Comparison of ENCODE assay signal across 9 mouse cellular contexts in the genomic region with DNA sequence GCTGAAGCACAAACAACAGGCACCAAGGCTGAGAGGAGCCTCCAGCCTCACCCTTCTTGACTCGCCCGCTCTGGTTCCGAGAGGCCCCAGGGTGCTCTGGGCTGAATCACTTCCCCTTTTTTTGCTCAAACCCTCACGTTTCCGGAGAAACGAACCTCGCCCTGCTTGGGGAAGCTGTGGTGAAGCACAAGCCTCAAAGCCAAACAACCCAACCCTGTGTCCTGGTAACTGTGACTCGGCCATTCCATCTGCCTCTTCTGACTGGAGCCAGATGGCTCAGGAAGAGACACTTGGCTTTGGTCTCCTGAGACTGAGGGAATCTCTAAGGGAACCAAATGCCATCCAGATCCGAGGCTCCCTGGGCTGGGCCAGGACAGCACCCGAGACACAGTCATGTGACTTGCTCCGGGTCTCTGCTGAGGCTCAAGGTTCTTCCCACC. TPM values are rescaled to one million over a fixed set of nuclear protein-coding genes. Genes with fewer than 3 reads are reported as not detected.
A peak's percentile ranks its signal among the peaks of the same experiment; 100 is the strongest.
DNase-seq lines count a peak whose midpoint lies in the region; ATAC-seq and TF ChIP-seq lines count a peak whose summit lies in the region.
"Had no signal": no experiment of that assay in that cellular context is flagged by ENCODE, and none has a peak within 500 bp of the region (broad histone marks: within the 10 kb centered on the region; RNA-seq: fewer than 3 reads in every experiment).

No protein-coding gene starts in this region.

- H3K27me3 ChIP-seq in hindbrain, postnatal 0 days (ENCODE audit: insufficient read depth, low read length): no peaks in the 10 kb centered on the region
- H3K27me3 ChIP-seq: neural tube, embryonic 13.5 days had no signal

- no peak for TF ChIP-seq CTCF in hindbrain, postnatal 0 days (IDR thresholded peaks at IDR 0.05; ENCODE audit: low read depth)

- H3K36me3 ChIP-seq in macrophage (ENCODE audit: inconsistent target): peaks cover 51% of the 10 kb centered on the region
- peaks cover 32% of the 10 kb centered on the region for H3K36me3 ChIP-seq in hindbrain, postnatal 0 days (ENCODE audit: insufficient read depth, low read length)

- H3K4me2 ChIP-seq in hindbrain, postnatal 0 days (ENCODE audit: low read depth, low read length): no peak overlapping the region
- H3K4me2 ChIP-seq: neural tube, embryonic 13.5 days had no signal

- 0% methylated on average over 11 of the region's 11 CpGs for WGBS in macrophage (ENCODE audit: missing documents)
- WGBS in hindbrain, postnatal 0 days: 74% methylated on average over 11 of the region's 11 CpGs

- peak overlapping the region; percentile 98 for H3K27ac ChIP-seq in macrophage
- no peak overlapping the region for H3K27ac ChIP-seq in hindbrain, postnatal 0 days
- H3K27ac ChIP-seq: neural tube, embryonic 13.5 days had no signal

- H3K4me3 ChIP-seq in macrophage (ENCODE audit: inconsistent target): no peak overlapping the region
- H3K4me3 ChIP-seq in hindbrain, postnatal 0 days (ENCODE audit: low read length): no peak overlapping the region
- H3K4me3 ChIP-seq: neural tube, embryonic 13.5 days had no signal

- ATAC-seq in hindbrain, postnatal 0 days: no peak

- DNase-seq in urinary bladder, postnatal 25 days (ENCODE audit: low spot score): peak; percentile 39
- no peak for DNase-seq in urinary bladder, postnatal 4 days (ENCODE audit: low spot score in 2 of 2)
- DNase-seq in brain, adult 2 months (ENCODE audit: low read depth, low spot score): peak; percentile 96
- DNase-seq in induced T-regulatory cell, adult 2 months (ENCODE audit: low read depth): peak; percentile 85
- DNase-seq in thymus, postnatal 10 days (ENCODE audit: low spot score in 2 of 2): peak; percentile 39 to 41
- no peak for DNase-seq in hindbrain, postnatal 0 days (ENCODE audit: low spot score)
- DNase-seq in kidney, adult 18-20 months: no peak

- H3K4me1 ChIP-seq in hindbrain, postnatal 0 days (ENCODE audit: insufficient read depth, low read length): no peaks in the 10 kb centered on the region

- no peaks in the 10 kb centered on the region for H3K9me3 ChIP-seq in hindbrain, postnatal 0 days (ENCODE audit: low read length)
- H3K9me3 ChIP-seq: neural tube, embryonic 13.5 days had no signal

- peaks cover 28% of the 10 kb centered on the region; the same call in 1 of the 2 replicates for H3K79me2 ChIP-seq in macrophage (ENCODE audit: inconsistent target)

- H3K9ac ChIP-seq in hindbrain, postnatal 0 days (replicated peaks; ENCODE audit: low read length): no peak overlapping the region
- H3K9ac ChIP-seq: neural tube, embryonic 13.5 days had no signal

RNA-seq across cellular contexts. Expression of a gene that starts 32.6 kb away (rescaled TPM):
- total RNA-seq in macrophage (2018; cell fraction: chromatin; rRNA removed): 1 to 10 TPM in 16 of 26 experiments, under 1 TPM in 2, not detected in 8; 0.58 to 6.6 (median 2.1) TPM
- not detected for total RNA-seq in macrophage (2018; cell fraction: cytosol; rRNA removed)
- total RNA-seq in macrophage (2018; cell fraction: nucleus; rRNA removed): 1 to 10 TPM in 9 of 26 experiments, under 1 TPM in 6, not detected in 11; 0.47 to 4.3 (median 1.1) TPM
- polyA plus RNA-seq in macrophage (2018): not detected in 3 replicates
- total RNA-seq in hindbrain, postnatal 0 days (2014; rRNA removed): 2.8 TPM in 1 of 2 replicates, not detected in the other
- 0.30 and 0.57 TPM in 2 replicates for polyA plus RNA-seq in hindbrain, postnatal 0 days (2015; fragmentation: Nextera tagmentation; extraction: Ambion mirVana)
- polyA plus RNA-seq: neural tube, embryonic 13.5 days had no signal

Comparison
In these comparisons a context has a peak if more than half of its experiments do, and no peak if none do; other contexts are left out.
1. DNase-seq: peak in urinary bladder, postnatal 25 days (single experiment), brain, adult 2 months (single experiment), induced T-regulatory cell, adult 2 months (single experiment) and thymus, postnatal 10 days (2 of 2); none in urinary bladder, postnatal 4 days (0 of 2), hindbrain, postnatal 0 days (single experiment) and kidney, adult 18-20 months (single experiment).